Mouse (Mus musculus) hindbrain, embryonic 16.5 days (tissue): ENCODE measurements around the gene Topbp1. TPM values are rescaled to one million over a fixed set of nuclear protein-coding genes. Genes with fewer than 3 reads are reported as not detected.

Experiments
- ATAC-seq: fragments of 200-750 bp; cut with Nextera tagmentation; 2 replicates; pipeline ENCODE4 v1.8.0; 2017; ENCODE audit warnings: moderate TSS enrichment, moderate library complexity
- H3K27ac ChIP-seq: fragments of 300-500 bp; sonication (generic); 2 replicates; pipeline ENCODE4 v1.5.1; 2014; ENCODE audit warnings: low read depth, mild to moderate bottlenecking, control low read depth, low read length, moderate library complexity
- H3K27me3 ChIP-seq: fragments of 300-500 bp; sonication (generic); replicated peaks from 2 replicates; pipeline ENCODE4 v1.6.1; 2014; ENCODE audit warnings: low read length; ENCODE audit not compliant: control insufficient read depth, insufficient read depth
- H3K36me3 ChIP-seq: fragments of 300-500 bp; sonication (generic); 2 replicates; pipeline ENCODE4 v1.6.1; 2014; ENCODE audit warnings: mild to moderate bottlenecking, low read length, moderate library complexity, mixed read lengths; ENCODE audit not compliant: control insufficient read depth, insufficient read depth
- H3K4me1 ChIP-seq: fragments of 300-500 bp; sonication (generic); 2 replicates; pipeline ENCODE4 v1.6.1; 2014; ENCODE audit warnings: low read depth, low read length; ENCODE audit not compliant: control insufficient read depth, insufficient read depth
- H3K4me2 ChIP-seq: fragments of 300-500 bp; sonication (generic); 2 replicates; pipeline ENCODE4 v1.6.1; 2014; ENCODE audit warnings: mild to moderate bottlenecking, low read length, control low read depth, moderate library complexity
- H3K4me3 ChIP-seq: fragments of 300-500 bp; sonication (generic); 2 replicates; pipeline ENCODE4 v1.5.1; 2014; ENCODE audit warnings: mild to moderate bottlenecking, low read length, control low read depth, moderate library complexity
- H3K9ac ChIP-seq: fragments of 300-500 bp; sonication (generic); 2 replicates; pipeline ENCODE4 v1.6.1; 2014; ENCODE audit warnings: low read depth, mild to moderate bottlenecking, control low read depth, low read length, moderate library complexity
- H3K9me3 ChIP-seq: fragments of 300-500 bp; sonication (generic); 2 replicates; pipeline ENCODE4 v1.6.1; 2014; ENCODE audit warnings: mild to moderate bottlenecking, low read length, moderate library complexity; ENCODE audit not compliant: control insufficient read depth
- WGBS: fragments of 180-500 bp; shearing (Covaris S2); extraction: QIAGEN DNeasy Blood & Tissue Kit; methylation state at CpG from one replicate; pipeline ENCODE4 v1.1.7; 2014; 5-methylcytosine and 5-hydroxymethylcytosine counted together
- polyA plus RNA-seq: library from polyadenylated mRNA; unstranded; fragments of >200 nt; fragmentation: Nextera tagmentation; extraction: Ambion mirVana; gene quantifications from 2 replicates; pipeline ENCODE4 v1.2.1, GENCODE M21; 2015

Gene Topbp1
- polyA plus RNA-seq, 1 experiment from 2014 or later: 17.6 TPM

GRCm38 (mm10) chr9:103288489-103289180, 16.4 kb upstream of the Topbp1 start:
- H3K9me3 ChIP-seq: no peaks in the 10 kb centered on the region
- H3K4me3 ChIP-seq: no peak overlapping the region
- ATAC-seq: no peak
- WGBS: 88% methylated on average over 13 of the region's 13 CpGs
- no peak overlapping the region for H3K9ac ChIP-seq
- no peak overlapping the region for H3K27ac ChIP-seq
- H3K36me3 ChIP-seq: no peaks in the 10 kb centered on the region
- no peak overlapping the region for H3K4me2 ChIP-seq
- no peaks in the 10 kb centered on the region for H3K27me3 ChIP-seq
- H3K4me1 ChIP-seq: no peaks in the 10 kb centered on the region

GRCm38 (mm10) chr9:103294507-103294906, 10.5 kb upstream of the Topbp1 start:
- Histone ChIP-seq H3K27me3 (no peaks in the 10 kb centered on the region), H3K4me2 (no peak overlapping the region), H3K4me1 (no peaks in the 10 kb centered on the region), H3K4me3 (no peak overlapping the region), H3K9me3 (no peaks in the 10 kb centered on the region), H3K9ac (no peak overlapping the region), H3K36me3 (no peaks in the 10 kb centered on the region), H3K27ac (no peak overlapping the region)
- no peak for ATAC-seq
- 95% methylated on average over 2 of the region's 2 CpGs for WGBS

DNA sequence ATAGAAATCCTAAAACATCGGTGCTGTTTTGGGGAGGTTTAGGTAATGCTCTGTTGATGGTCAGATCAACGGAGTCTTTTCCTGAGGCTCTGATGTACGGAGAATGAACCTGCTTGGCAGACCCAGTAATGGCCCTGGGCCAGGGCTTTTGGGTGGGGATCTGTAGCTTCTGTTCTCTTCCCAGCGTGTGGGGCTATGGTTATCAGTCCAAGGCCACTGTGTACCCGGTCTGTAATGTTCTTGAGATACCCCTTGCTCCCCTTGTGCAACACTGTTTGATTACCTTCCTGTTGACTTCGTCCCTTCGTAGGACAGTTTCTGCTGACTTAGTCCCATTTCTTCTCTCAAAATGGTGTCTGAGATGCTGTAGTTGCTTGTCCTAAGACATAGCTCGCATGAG, 3.9 kb upstream of the Topbp1 start:
- Histone ChIP-seq H3K27me3 (no peaks in the 10 kb centered on the region), H3K27ac (no peak overlapping the region), H3K4me1 (peaks cover 7% of the 10 kb centered on the region), H3K36me3 (no peaks in the 10 kb centered on the region), H3K9ac (no peak overlapping the region), H3K9me3 (no peaks in the 10 kb centered on the region), H3K4me2 (no peak overlapping the region), H3K4me3 (no peak overlapping the region)
- 92% methylated on average over 8 of the region's 8 CpGs for WGBS
- no peak for ATAC-seq

GRCm38 (mm10) chr9:103302239-103302638, 2.8 kb upstream of the Topbp1 start:
- H3K4me1 ChIP-seq: peaks cover 9% of the 10 kb centered on the region

GRCm38 (mm10) chr9:103302666-103303065, 2.3 kb upstream of the Topbp1 start:
- Histone ChIP-seq H3K9ac (no peak overlapping the region), H3K4me2 (no peak overlapping the region), H3K4me1 (peaks cover 9% of the 10 kb centered on the region), H3K36me3 (no peaks in the 10 kb centered on the region), H3K27ac (no peak overlapping the region), H3K9me3 (no peaks in the 10 kb centered on the region), H3K27me3 (no peaks in the 10 kb centered on the region), H3K4me3 (no peak overlapping the region)
- ATAC-seq: peak; percentile 26; the same call in 1 of the 2 replicates
- WGBS: 58% methylated on average over 3 of the region's 3 CpGs

More at GRCm38 (mm10) chr9:103302239-103302638, 2.8 kb upstream of the Topbp1 start:
- Histone ChIP-seq H3K9me3 (no peaks in the 10 kb centered on the region), H3K4me2 (no peak overlapping the region), H3K4me3 (no peak overlapping the region), H3K27ac (no peak overlapping the region), H3K36me3 (no peaks in the 10 kb centered on the region), H3K9ac (no peak overlapping the region), H3K27me3 (no peaks in the 10 kb centered on the region)
- WGBS: 86% methylated on average over 4 of the region's 4 CpGs
- ATAC-seq: no peak

DNA sequence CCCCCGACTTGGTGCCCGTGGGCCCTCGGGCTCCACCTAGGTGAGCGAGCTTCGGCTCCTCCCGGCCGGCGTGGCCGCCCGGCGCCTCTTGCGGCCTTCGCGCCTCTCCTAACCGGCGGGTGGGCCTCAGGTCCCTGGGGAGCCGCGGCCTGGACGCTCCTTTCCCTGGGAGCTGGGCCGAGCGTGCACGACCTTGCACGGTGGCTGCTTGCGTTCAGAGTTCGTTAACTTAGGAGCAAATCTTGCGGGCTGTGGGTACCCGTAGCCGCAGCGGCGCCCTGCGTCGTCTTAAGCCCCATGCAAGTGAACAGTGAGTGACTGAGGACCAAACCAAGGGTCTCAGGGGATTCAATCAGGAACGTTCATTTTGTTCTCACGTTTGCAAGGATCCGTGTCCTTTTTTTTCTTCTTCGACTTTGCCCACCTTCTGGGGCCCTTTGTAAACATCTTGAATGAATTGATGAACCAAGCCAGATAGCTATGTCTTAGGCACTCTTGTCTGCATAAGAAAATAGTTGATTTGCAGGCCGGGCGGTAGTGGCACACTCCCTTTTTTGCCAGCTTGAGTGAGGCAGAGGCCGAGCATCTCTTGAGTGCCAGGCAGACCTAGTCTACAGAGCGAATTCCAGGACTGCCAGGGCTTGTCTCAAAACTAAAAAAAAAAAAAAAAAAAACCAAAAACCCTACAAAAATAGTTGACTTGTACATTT, 472 bp downstream of the Topbp1 start:
- no peak; the same call in 1 of the 2 replicates for ATAC-seq
- H3K4me1 ChIP-seq: peaks cover 9% of the 10 kb centered on the region
- under 1% methylated on average over 35 of the region's 40 CpGs for WGBS
- H3K27ac ChIP-seq: peak overlapping the region; percentile 92
- peak overlapping the region; percentile 57 for H3K4me3 ChIP-seq
- peak overlapping the region; percentile 61 for H3K9ac ChIP-seq
- H3K36me3 ChIP-seq: peaks cover 3% of the 10 kb centered on the region; the same call in 1 of the 2 replicates
- no peaks in the 10 kb centered on the region for H3K9me3 ChIP-seq
- H3K4me2 ChIP-seq: peak overlapping the region; percentile 91
- H3K27me3 ChIP-seq: no peaks in the 10 kb centered on the region

DNA sequence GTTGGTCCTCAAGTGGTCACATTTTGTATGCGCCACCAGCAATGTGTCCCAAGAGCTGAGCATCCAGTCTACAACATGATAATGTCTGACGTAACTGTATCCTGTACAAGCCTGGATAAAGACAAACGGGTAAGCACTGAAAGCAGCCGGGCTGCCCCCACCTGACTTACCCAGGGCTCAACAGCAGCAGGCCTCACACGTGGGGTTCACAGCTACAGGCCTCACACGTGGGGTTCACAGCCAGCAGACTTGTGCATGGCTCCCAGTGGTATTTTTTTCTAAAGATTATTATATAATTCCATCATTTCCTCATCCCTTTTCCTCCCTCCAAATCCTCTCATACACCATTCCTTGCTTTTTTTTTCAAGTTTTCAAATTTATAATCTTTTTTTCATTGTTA, 4.8 kb downstream of the Topbp1 start:
- Histone ChIP-seq H3K4me2 (no peak overlapping the region), H3K9me3 (no peaks in the 10 kb centered on the region), H3K36me3 (peaks cover 10% of the 10 kb centered on the region), H3K9ac (no peak overlapping the region), H3K4me3 (no peak overlapping the region), H3K4me1 (peaks cover 9% of the 10 kb centered on the region), H3K27ac (no peak overlapping the region), H3K27me3 (no peaks in the 10 kb centered on the region)
- no peak for ATAC-seq
- 91% methylated on average over 6 of the region's 6 CpGs for WGBS

GRCm38 (mm10) chr9:103324678-103325077, 19.7 kb downstream of the Topbp1 start:
- H3K4me3 ChIP-seq: no peak overlapping the region
- peaks cover 24% of the 10 kb centered on the region for H3K36me3 ChIP-seq
- H3K4me2 ChIP-seq: no peak overlapping the region
- 94% methylated on average over 1 of the region's 2 CpGs for WGBS
- ATAC-seq: no peak
- H3K9ac ChIP-seq: no peak overlapping the region; the same call in 1 of the 2 replicates
- no peaks in the 10 kb centered on the region for H3K4me1 ChIP-seq
- no peak overlapping the region for H3K27ac ChIP-seq
- H3K9me3 ChIP-seq: no peaks in the 10 kb centered on the region
- no peaks in the 10 kb centered on the region for H3K27me3 ChIP-seq

GRCm38 (mm10) chr9:103326449-103326848, 21.4 kb downstream of the Topbp1 start:
- no peak overlapping the region for H3K4me3 ChIP-seq
- no peaks in the 10 kb centered on the region for H3K27me3 ChIP-seq
- no peaks in the 10 kb centered on the region for H3K9me3 ChIP-seq
- peaks cover 24% of the 10 kb centered on the region for H3K36me3 ChIP-seq
- ATAC-seq: no peak
- no peak overlapping the region for H3K9ac ChIP-seq
- H3K4me1 ChIP-seq: no peaks in the 10 kb centered on the region
- no peak overlapping the region for H3K4me2 ChIP-seq
- WGBS: 76% methylated on average over 9 of the region's 9 CpGs
- H3K27ac ChIP-seq: no peak overlapping the region
